Mouse (Mus musculus): ENCODE measurements around the gene Gm12800. TPM values are rescaled to one million over a fixed set of nuclear protein-coding genes. Genes with fewer than 3 reads are reported as not detected.
"Not testable (repeated sequence)": the region's sequence is repeated elsewhere in the genome, so short reads cannot be mapped to it uniquely, and the experiment has no call there.

The Gm12800 gene
- not detected for total RNA-seq (2021)
- long read RNA-seq, experiment 1 = 0 reads
- long read RNA-seq, experiment 2 = 0 reads

DNA sequence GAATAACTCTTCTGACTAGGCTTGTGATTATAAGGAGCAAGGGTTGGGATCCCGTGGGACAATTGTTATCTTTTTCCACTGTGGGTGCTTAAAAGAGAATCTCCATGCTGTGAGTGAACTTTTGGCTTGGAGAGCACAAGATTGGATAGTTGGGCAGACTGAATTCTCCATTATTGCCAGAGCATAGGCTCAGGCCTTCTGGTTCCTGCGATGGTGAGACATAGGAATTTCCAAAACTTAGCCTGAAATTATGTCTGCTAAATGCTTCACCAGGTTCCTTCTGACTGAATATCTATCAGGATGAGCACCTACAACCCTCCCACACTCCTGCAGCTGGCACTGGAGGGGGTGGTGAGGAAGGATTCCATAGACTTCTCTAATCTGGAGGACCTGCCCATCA lies at the start of gene Gm12800:
Gm12800 (plus strand) TSS at position 301 of the 400 bp plus-strand sequence.
- not testable (repeated sequence) for DNase-seq

DNA sequence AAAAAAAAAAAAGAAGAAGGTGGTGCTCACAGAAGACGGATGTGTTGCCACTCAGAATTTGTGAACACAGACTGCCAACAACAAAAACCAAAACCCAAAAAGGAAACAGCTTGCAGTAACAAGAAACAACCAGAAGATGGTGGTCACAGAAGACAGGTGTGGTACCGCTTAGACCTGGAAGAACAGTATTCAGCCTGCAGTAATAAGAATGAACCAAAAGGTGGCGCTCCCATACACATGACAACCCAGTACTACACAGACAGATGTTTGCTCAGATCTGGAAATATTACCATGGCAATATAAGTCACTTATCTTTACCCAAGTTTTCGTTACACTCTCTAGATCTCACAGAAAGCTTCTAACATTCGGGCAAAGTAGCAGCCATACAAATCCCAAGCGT lies 48.0 kb upstream of the Gm12800 start:
- DNase-seq = peak; percentile 15

DNA sequence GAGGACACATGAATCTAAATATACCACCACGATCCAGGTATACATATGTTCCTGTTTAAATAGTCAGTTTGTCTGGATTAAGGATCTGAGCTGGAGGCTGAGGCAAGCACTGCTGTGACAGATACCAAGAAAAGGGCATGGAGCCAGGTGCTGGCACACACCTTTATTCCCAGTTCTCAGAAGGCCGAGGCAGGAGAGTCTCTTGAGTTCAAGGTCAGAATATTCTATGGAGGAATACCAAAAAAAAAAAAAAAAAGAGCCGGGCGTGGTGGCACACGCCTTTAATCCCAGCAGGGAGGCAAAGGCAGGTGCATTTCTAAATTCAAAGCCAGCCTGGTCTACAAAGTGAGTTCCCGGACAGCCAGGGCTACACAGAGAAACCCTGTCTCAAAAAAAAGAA lies 46.6 kb upstream of the Gm12800 start:
- DNase-seq = no peak

- not testable (repeated sequence) for DNase-seq
Observed at GRCm38 (mm10) chr4:101872031-101872430, 36.9 kb upstream of the Gm12800 start.

- not testable (repeated sequence) for DNase-seq
Observed at GRCm38 (mm10) chr4:101875687-101876086, 33.2 kb upstream of the Gm12800 start.

GRCm38 (mm10) chr4:101883641-101884040 lies 25.3 kb upstream of the Gm12800 start:
- DNase-seq = no peak

DNA sequence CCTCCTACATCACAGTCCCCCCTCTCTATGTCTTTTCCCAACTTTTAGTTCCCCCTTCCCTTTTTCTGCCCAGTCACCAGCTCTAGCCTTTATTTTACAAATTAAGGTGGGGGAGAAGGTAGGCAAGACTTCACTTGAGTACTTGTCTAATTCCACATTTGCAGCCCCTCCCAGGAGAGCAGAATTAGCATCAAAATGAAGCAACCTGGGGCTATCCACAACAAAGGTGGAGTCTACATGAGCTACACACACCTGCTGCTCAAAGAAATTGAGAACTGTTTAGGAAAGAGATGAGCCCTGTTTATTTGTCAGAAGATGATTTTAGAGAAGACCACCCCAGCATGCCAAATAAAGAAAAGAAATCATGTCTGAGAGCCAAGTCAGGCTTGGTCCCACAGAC lies 19.5 kb upstream of the Gm12800 start:
- DNase-seq = no peak

- DNase-seq = no peak
Observed at GRCm38 (mm10) chr4:101893656-101894420, 15.1 kb upstream of the Gm12800 start, which contains the start of gene C130073F10Rik. Gene C130073F10Rik, minus strand, starts transcription at chr4:101893789.

DNA sequence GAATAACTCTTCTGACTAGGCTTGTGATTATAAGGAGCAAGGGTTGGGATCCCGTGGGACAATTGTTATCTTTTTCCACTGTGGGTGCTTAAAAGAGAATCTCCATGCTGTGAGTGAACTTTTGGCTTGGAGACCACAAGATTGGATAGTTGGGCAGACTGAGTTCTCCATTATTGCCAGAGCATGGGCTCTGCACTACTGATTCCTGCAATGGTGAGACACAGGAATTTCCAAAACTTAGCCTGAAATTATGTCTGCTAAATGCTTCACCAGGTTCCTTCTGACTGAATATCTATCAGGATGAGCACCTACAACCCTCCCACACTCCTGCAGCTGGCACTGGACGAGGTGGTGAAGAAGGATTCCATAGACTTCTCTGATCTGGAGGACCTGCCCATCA lies 31.2 kb downstream of the Gm12800 start, which contains the start of gene Gm12794:
Gm12794 (plus strand) TSS at position 301 of the 400 bp plus-strand sequence.
- not testable (repeated sequence) for DNase-seq

Other genes starting within 250 kb of the Gm12800 start
- 10 to 100 TPM; 14.8 to 29.4 TPM for gene Lepr, start 191.7 kb upstream of the Gm12800 start, total RNA-seq (2021)
- not detected for gene B020004J07Rik, start 65.1 kb upstream of the Gm12800 start, total RNA-seq (2021)
- gene C130073F10Rik, start 15.3 kb upstream of the Gm12800 start, total RNA-seq (2021) = not detected
- gene Gm12794, start 31.3 kb downstream of the Gm12800 start, total RNA-seq (2021) = not detected
- not detected for gene Gm12790, start 71.9 kb downstream of the Gm12800 start, total RNA-seq (2021)
- not detected for gene Gm12789, start 77.5 kb downstream of the Gm12800 start, total RNA-seq (2021)
- gene Pde4b, start 178.4 kb downstream of the Gm12800 start, total RNA-seq (2021) = 10 to 100 TPM; 16.2 to 23.1 TPM

Data from adrenal gland, postnatal 10 days (tissue).